Mouse (Mus musculus): ENCODE results near the gene Fam171a1. TPM values are rescaled to one million over a fixed set of nuclear protein-coding genes. Genes with fewer than 3 reads are reported as not detected.
A peak's percentile ranks its signal among the peaks of the same experiment; 100 is the strongest.

Gene Fam171a1
- polyA plus RNA-seq, 1 experiment from 2014 or later: 7.6 TPM

- no peaks in the 10 kb centered on the region for H3K36me3 ChIP-seq
- 56% methylated on average over 10 of the region's 10 CpGs for WGBS (ENCODE audit: insufficient replicate concordance)
Measured at GRCm38 (mm10) chr2:3157661-3158344, 43.8 kb downstream of the Fam171a1 start.

GRCm38 (mm10) chr2:3158682-3159412, 44.8 kb downstream of the Fam171a1 start:
- no peak for ATAC-seq
- no peak overlapping the region for H3K27ac ChIP-seq
- H3K27me3 ChIP-seq (replicated peaks): no peaks in the 10 kb centered on the region
- peaks cover 13% of the 10 kb centered on the region for H3K4me1 ChIP-seq
- no peaks in the 10 kb centered on the region for H3K36me3 ChIP-seq
- WGBS (ENCODE audit: insufficient replicate concordance): 36% methylated on average over 8 of the region's 8 CpGs
- H3K9me3 ChIP-seq (replicated peaks): no peaks in the 10 kb centered on the region
- no peak overlapping the region for H3K9ac ChIP-seq
- no peak overlapping the region for H3K4me3 ChIP-seq
- no peak overlapping the region for H3K4me2 ChIP-seq

More at GRCm38 (mm10) chr2:3157661-3158344, 43.8 kb downstream of the Fam171a1 start:
- Histone ChIP-seq H3K9ac (no peak overlapping the region), H3K27me3 (replicated peaks) (no peaks in the 10 kb centered on the region), H3K4me3 (no peak overlapping the region), H3K9me3 (replicated peaks) (no peaks in the 10 kb centered on the region), H3K27ac (no peak overlapping the region), H3K4me1 (peaks cover 7% of the 10 kb centered on the region), H3K4me2 (no peak overlapping the region)
- ATAC-seq: no peak

GRCm38 (mm10) chr2:3161578-3161977, 47.6 kb downstream of the Fam171a1 start:
- 23% methylated on average over 1 of the region's 1 CpGs for WGBS (ENCODE audit: insufficient replicate concordance)
- Histone ChIP-seq H3K27me3 (replicated peaks) (no peaks in the 10 kb centered on the region), H3K27ac (no peak overlapping the region), H3K36me3 (no peaks in the 10 kb centered on the region), H3K4me3 (no peak overlapping the region), H3K9me3 (replicated peaks) (no peaks in the 10 kb centered on the region), H3K4me1 (peaks cover 23% of the 10 kb centered on the region), H3K4me2 (no peak overlapping the region), H3K9ac (no peak overlapping the region)
- no peak for ATAC-seq

GRCm38 (mm10) chr2:3163501-3164076, 49.6 kb downstream of the Fam171a1 start:
- no peaks in the 10 kb centered on the region for H3K27me3 ChIP-seq (replicated peaks)
- no peak overlapping the region for H3K9ac ChIP-seq
- H3K36me3 ChIP-seq: no peaks in the 10 kb centered on the region
- H3K9me3 ChIP-seq (replicated peaks): no peaks in the 10 kb centered on the region
- WGBS (ENCODE audit: insufficient replicate concordance): 43% methylated on average over 9 of the region's 9 CpGs
- no peak overlapping the region for H3K27ac ChIP-seq
- no peak overlapping the region for H3K4me2 ChIP-seq
- peaks cover 23% of the 10 kb centered on the region for H3K4me1 ChIP-seq
- peak; percentile 74 for ATAC-seq
- H3K4me3 ChIP-seq: no peak overlapping the region

GRCm38 (mm10) chr2:3165037-3165600, 51.1 kb downstream of the Fam171a1 start:
- ATAC-seq: no peak
- no peak overlapping the region for H3K4me3 ChIP-seq
- no peaks in the 10 kb centered on the region for H3K27me3 ChIP-seq (replicated peaks)
- H3K4me1 ChIP-seq: peaks cover 23% of the 10 kb centered on the region
- H3K9ac ChIP-seq: no peak overlapping the region
- no peaks in the 10 kb centered on the region for H3K9me3 ChIP-seq (replicated peaks)
- WGBS (ENCODE audit: insufficient replicate concordance): 81% methylated on average over 8 of the region's 8 CpGs
- no peaks in the 10 kb centered on the region for H3K36me3 ChIP-seq
- no peak overlapping the region for H3K4me2 ChIP-seq
- H3K27ac ChIP-seq: no peak overlapping the region

GRCm38 (mm10) chr2:3165890-3166605, 52.0 kb downstream of the Fam171a1 start:
- H3K27ac ChIP-seq: no peak overlapping the region
- no peak overlapping the region for H3K9ac ChIP-seq
- H3K4me3 ChIP-seq: no peak overlapping the region
- H3K36me3 ChIP-seq: no peaks in the 10 kb centered on the region
- H3K9me3 ChIP-seq (replicated peaks): no peaks in the 10 kb centered on the region
- 58% methylated on average over 7 of the region's 7 CpGs for WGBS (ENCODE audit: insufficient replicate concordance)
- no peak overlapping the region for H3K4me2 ChIP-seq
- ATAC-seq: no peak
- H3K27me3 ChIP-seq (replicated peaks): no peaks in the 10 kb centered on the region
- peaks cover 27% of the 10 kb centered on the region for H3K4me1 ChIP-seq

GRCm38 (mm10) chr2:3168719-3169402, 54.8 kb downstream of the Fam171a1 start:
- Histone ChIP-seq H3K36me3 (no peaks in the 10 kb centered on the region), H3K4me3 (no peak overlapping the region), H3K4me2 (no peak overlapping the region), H3K4me1 (peaks cover 29% of the 10 kb centered on the region; the same call in 1 of the 2 replicates), H3K9ac (no peak overlapping the region), H3K27ac (no peak overlapping the region), H3K27me3 (replicated peaks) (no peaks in the 10 kb centered on the region), H3K9me3 (replicated peaks) (no peaks in the 10 kb centered on the region)
- WGBS (ENCODE audit: insufficient replicate concordance): 79% methylated on average over 14 of the region's 14 CpGs
- ATAC-seq: no peak

- Histone ChIP-seq H3K36me3 (no peaks in the 10 kb centered on the region), H3K9me3 (replicated peaks) (no peaks in the 10 kb centered on the region), H3K27ac (no peak overlapping the region), H3K4me2 (no peak overlapping the region), H3K9ac (no peak overlapping the region), H3K4me1 (peaks cover 25% of the 10 kb centered on the region; the same call in 1 of the 2 replicates), H3K27me3 (replicated peaks) (no peaks in the 10 kb centered on the region), H3K4me3 (no peak overlapping the region)
- WGBS (ENCODE audit: insufficient replicate concordance): 78% methylated on average over 3 of the region's 3 CpGs
- ATAC-seq: no peak
Measured at GRCm38 (mm10) chr2:3169403-3169747, 55.4 kb downstream of the Fam171a1 start.

GRCm38 (mm10) chr2:3171774-3172173, 57.8 kb downstream of the Fam171a1 start:
- Histone ChIP-seq H3K4me1 (peaks cover 18% of the 10 kb centered on the region; the same call in 1 of the 2 replicates), H3K9me3 (replicated peaks) (no peaks in the 10 kb centered on the region), H3K4me2 (no peak overlapping the region), H3K9ac (no peak overlapping the region), H3K27me3 (replicated peaks) (no peaks in the 10 kb centered on the region), H3K27ac (no peak overlapping the region), H3K4me3 (no peak overlapping the region), H3K36me3 (no peaks in the 10 kb centered on the region)
- no peak for ATAC-seq
- 7% methylated on average over 3 of the region's 3 CpGs for WGBS (ENCODE audit: insufficient replicate concordance)

- no peaks in the 10 kb centered on the region for H3K36me3 ChIP-seq
- H3K9me3 ChIP-seq (replicated peaks): no peaks in the 10 kb centered on the region
- peaks cover 18% of the 10 kb centered on the region; the same call in 1 of the 2 replicates for H3K4me1 ChIP-seq
- WGBS (ENCODE audit: insufficient replicate concordance): 27% methylated on average over 3 of the region's 3 CpGs
- H3K9ac ChIP-seq: no peak overlapping the region
- ATAC-seq: no peak
- no peak overlapping the region for H3K4me3 ChIP-seq
- no peak overlapping the region for H3K27ac ChIP-seq
- no peaks in the 10 kb centered on the region for H3K27me3 ChIP-seq (replicated peaks)
- H3K4me2 ChIP-seq: no peak overlapping the region
Measured at GRCm38 (mm10) chr2:3172656-3173055, 58.6 kb downstream of the Fam171a1 start.

GRCm38 (mm10) chr2:3174890-3175289, 60.9 kb downstream of the Fam171a1 start:
- Histone ChIP-seq H3K9ac (no peak overlapping the region), H3K9me3 (replicated peaks) (no peaks in the 10 kb centered on the region), H3K4me2 (no peak overlapping the region), H3K4me1 (peaks cover 18% of the 10 kb centered on the region; the same call in 1 of the 2 replicates), H3K4me3 (no peak overlapping the region), H3K27ac (no peak overlapping the region), H3K36me3 (no peaks in the 10 kb centered on the region), H3K27me3 (replicated peaks) (no peaks in the 10 kb centered on the region)
- no peak for ATAC-seq
- WGBS (ENCODE audit: insufficient replicate concordance): 80% methylated on average over 5 of the region's 5 CpGs
